Mouse (Mus musculus) WW6 (cell line): Measurements from ENCODE around the gene Foxo6.

Experiments
- DNase-seq: peaks from one replicate; pipeline ENCODE4 v3.0.0-alpha.2; 2013; ENCODE audit warnings: low read depth, low spot score

Gene Foxo6

GRCm38 (mm10) chr4:120284187-120284586 is 3.0 kb downstream of the Foxo6 start:
- DNase-seq = no peak

- peak; percentile 46 for DNase-seq
Measured at GRCm38 (mm10) chr4:120283141-120283540, 4.0 kb downstream of the Foxo6 start.

- no peak for DNase-seq
Measured at GRCm38 (mm10) chr4:120282568-120283091, 4.5 kb downstream of the Foxo6 start.

GRCm38 (mm10) chr4:120281011-120281410 is 6.1 kb downstream of the Foxo6 start:
- no peak for DNase-seq

- DNase-seq = no peak
Measured at GRCm38 (mm10) chr4:120280432-120280831, 6.7 kb downstream of the Foxo6 start.

- no peak for DNase-seq
Measured at GRCm38 (mm10) chr4:120277255-120277928, 9.8 kb downstream of the Foxo6 start.

- no peak for DNase-seq
Measured at GRCm38 (mm10) chr4:120275487-120275886, 11.7 kb downstream of the Foxo6 start.

- DNase-seq = no peak
Measured at GRCm38 (mm10) chr4:120273594-120273993, 13.6 kb downstream of the Foxo6 start.

- DNase-seq = no peak
Measured at GRCm38 (mm10) chr4:120271886-120272580, 15.1 kb downstream of the Foxo6 start.

GRCm38 (mm10) chr4:120271208-120271607 is 15.9 kb downstream of the Foxo6 start:
- no peak for DNase-seq

GRCm38 (mm10) chr4:120270937-120271199 is 16.3 kb downstream of the Foxo6 start:
- DNase-seq = no peak

- no peak for DNase-seq
Measured at GRCm38 (mm10) chr4:120270148-120270936, 16.8 kb downstream of the Foxo6 start.

- DNase-seq = no peak
Measured at GRCm38 (mm10) chr4:120269426-120269825, 17.7 kb downstream of the Foxo6 start.

- no peak for DNase-seq
Measured at GRCm38 (mm10) chr4:120268214-120269061, 18.7 kb downstream of the Foxo6 start.

- DNase-seq = no peak
Measured at GRCm38 (mm10) chr4:120267683-120268082, 19.5 kb downstream of the Foxo6 start.

GRCm38 (mm10) chr4:120267136-120267535 is 20.0 kb downstream of the Foxo6 start:
- no peak for DNase-seq

GRCm38 (mm10) chr4:120264105-120264504 is 23.0 kb downstream of the Foxo6 start:
- DNase-seq = no peak

GRCm38 (mm10) chr4:120262726-120263125 is 24.4 kb downstream of the Foxo6 start:
- DNase-seq = no peak

GRCm38 (mm10) chr4:120262206-120262605 is 24.9 kb downstream of the Foxo6 start:
- no peak for DNase-seq

- DNase-seq = no peak
Measured at GRCm38 (mm10) chr4:120259356-120260181, 27.6 kb downstream of the Foxo6 start.

- no peak for DNase-seq
Measured at GRCm38 (mm10) chr4:120248800-120249261, 38.3 kb downstream of the Foxo6 start.
